ENCODE assay signal across 8 mouse cellular contexts in genomic region chr12:16870405-16871068, GRCm38 (mm10). TPM values are rescaled to one million over a fixed set of nuclear protein-coding genes. Genes with fewer than 3 reads are reported as not detected.
A peak's percentile ranks its signal among the peaks of the same experiment; 100 is the strongest.
DNase-seq lines count a peak whose midpoint lies in the region; ATAC-seq lines count a peak whose summit lies in the region.

No protein-coding gene starts in this region.

- peaks cover 49% of the 10 kb centered on the region for H3K4me1 ChIP-seq in heart, embryonic 11.5 days (ENCODE audit: control insufficient read depth, insufficient read depth, low read length)
- peaks cover 46% of the 10 kb centered on the region for H3K4me1 ChIP-seq in stomach, embryonic 15.5 days

- 0 out of 2 replicates have a peak, but pooled peaks have one; percentile 50 for ATAC-seq in heart, embryonic 11.5 days (replicated peaks; ENCODE audit: insufficient number of reproducible peaks, low FRiP score, low TSS enrichment)
- ATAC-seq in stomach, embryonic 15.5 days (ENCODE audit: insufficient read depth, low FRiP score, low read depth) = peak; percentile 75

- H3K4me3 ChIP-seq in heart, embryonic 11.5 days (ENCODE audit: low read depth, low read length) = no peak overlapping the region
- H3K4me3 ChIP-seq in stomach, embryonic 15.5 days (replicated peaks) = no peak overlapping the region

- DNase-seq in layer of hippocampus, postnatal 10 days (ENCODE audit: low spot score in 2 of 2) = peak; percentile 30
- no peak for DNase-seq in layer of hippocampus, postnatal 25 days (ENCODE audit: extremely low spot score in 1 of 2, low spot score in 1 of 2)
- peak; percentile 66 for DNase-seq in embryo, embryonic 10 days (ENCODE audit: low spot score)
- peak; percentile 71 for DNase-seq in kidney, adult 9 months
- DNase-seq in lung, postnatal 10 days = peak; percentile 82
- no peak for DNase-seq in layer of hippocampus, adult 18-20 months (ENCODE audit: low spot score in 2 of 2)

- peak overlapping the region; percentile 36 for H3K4me2 ChIP-seq in heart, embryonic 11.5 days
- peak overlapping the region; percentile 21 for H3K4me2 ChIP-seq in stomach, embryonic 15.5 days

- no peaks in the 10 kb centered on the region for H3K27me3 ChIP-seq in heart, embryonic 11.5 days (ENCODE audit: control insufficient read depth, insufficient read depth, low read length)
- H3K27me3 ChIP-seq in stomach, embryonic 15.5 days (replicated peaks) = no peaks in the 10 kb centered on the region

- peak overlapping the region; percentile 93 for H3K27ac ChIP-seq in heart, embryonic 11.5 days (ENCODE audit: low read depth, low read length)
- peak overlapping the region; percentile 89 for H3K27ac ChIP-seq in stomach, embryonic 15.5 days

- no peaks in the 10 kb centered on the region for H3K9me3 ChIP-seq in heart, embryonic 11.5 days (replicated peaks; ENCODE audit: control insufficient read depth, low read length)
- no peaks in the 10 kb centered on the region for H3K9me3 ChIP-seq in stomach, embryonic 15.5 days

- 0 out of 2 replicates have a peak overlapping the region, but pooled peaks have one; percentile 35 for H3K9ac ChIP-seq in heart, embryonic 11.5 days (ENCODE audit: low read depth, low read length)
- no peak overlapping the region for H3K9ac ChIP-seq in stomach, embryonic 15.5 days

- WGBS in heart, embryonic 11.5 days (ENCODE audit: insufficient replicate concordance) = 21% methylated on average over 8 of the region's 8 CpGs
- 16% methylated on average over 8 of the region's 8 CpGs for whole genome bisulfite sequencing in stomach, embryonic 15.5 days

- no peaks in the 10 kb centered on the region for H3K36me3 ChIP-seq in heart, embryonic 11.5 days (ENCODE audit: control insufficient read depth, insufficient read depth, low read length)
- no peaks in the 10 kb centered on the region for H3K36me3 ChIP-seq in stomach, embryonic 15.5 days

RNA-seq across cellular contexts. Expression of gene Rock2, which starts 24.2 kb away (rescaled TPM):
- total RNA-seq in layer of hippocampus, postnatal 10 days (2021) = 10 to 100 TPM; 79.1 to 79.4 TPM
- 100 to 1,000 TPM; 120 to 134 TPM for total RNA-seq in layer of hippocampus, postnatal 25 days (2021)
- polyA plus RNA-seq in heart, embryonic 11.5 days (2014; fragmentation: Nextera tagmentation; extraction: Ambion mirVana) = 19.8 and 22.2 TPM in 2 replicates
- 20.5 and 21.7 TPM in 2 replicates for polyA plus RNA-seq in stomach, embryonic 15.5 days (2015; fragmentation: Nextera tagmentation; extraction: Ambion mirVana)
- 100 to 1,000 TPM; 129 to 140 TPM for total RNA-seq in layer of hippocampus, adult 18-20 months (2021)

RNA-seq across cellular contexts. Expression of gene E2f6, which starts 59.8 kb away (rescaled TPM):
- 10 to 100 TPM; 23.2 to 24.5 TPM for total RNA-seq in layer of hippocampus, postnatal 10 days (2021)
- 10 to 100 TPM; 29.7 TPM for total RNA-seq in layer of hippocampus, postnatal 25 days (2021)
- polyA plus RNA-seq in heart, embryonic 11.5 days (2014; fragmentation: Nextera tagmentation; extraction: Ambion mirVana) = 56.0 and 59.7 TPM in 2 replicates
- polyA plus RNA-seq in stomach, embryonic 15.5 days (2015; fragmentation: Nextera tagmentation; extraction: Ambion mirVana) = 38.6 and 39.3 TPM in 2 replicates
- 10 to 100 TPM; 35.2 to 37.1 TPM for total RNA-seq in layer of hippocampus, adult 18-20 months (2021)

Comparison
In these comparisons a context has a peak if more than half of its experiments do, and no peak if none do; other contexts are left out.
1. DNase-seq: peak in layer of hippocampus, postnatal 10 days (2 of 2), embryo, embryonic 10 days (single experiment), kidney, adult 9 months (single experiment) and lung, postnatal 10 days (single experiment); none in layer of hippocampus, postnatal 25 days (0 of 2) and layer of hippocampus, adult 18-20 months (0 of 2).